In the genomic region with DNA sequence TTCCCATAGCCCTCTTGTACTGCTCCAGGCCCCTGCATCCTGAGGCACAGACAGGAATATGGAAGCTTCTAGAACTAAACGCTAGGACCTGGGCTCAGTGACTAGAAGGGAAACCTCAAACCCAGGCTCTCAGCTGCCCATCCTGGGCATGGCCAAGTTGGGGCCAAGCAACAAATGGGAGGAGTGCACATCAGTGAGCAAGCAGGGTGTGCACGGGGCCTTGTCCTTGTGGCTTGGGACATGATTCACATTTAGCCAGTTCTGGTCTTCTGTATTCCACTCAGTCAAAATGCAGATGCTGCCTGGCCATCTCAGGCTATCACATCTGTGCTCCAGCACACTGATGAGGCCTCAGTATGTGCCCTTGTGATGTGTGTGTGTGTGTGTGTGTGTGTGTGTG, we compare ENCODE assay signal across 15 mouse cellular contexts. TPM values are rescaled to one million over a fixed set of nuclear protein-coding genes. Genes with fewer than 3 reads are reported as not detected.
DNase-seq lines count a peak whose midpoint lies in the region; ATAC-seq and TF ChIP-seq lines count a peak whose summit lies in the region.
"Had no signal": no experiment of that assay in that cellular context is flagged by ENCODE, and none has a peak within 500 bp of the region (broad histone marks: within the 10 kb centered on the region; RNA-seq: fewer than 3 reads in every experiment).

No protein-coding gene starts in this region.

- H3K4me2 ChIP-seq in embryonic facial prominence, embryonic 12.5 days (replicated peaks) = no peak overlapping the region
- no peak overlapping the region for H3K4me2 ChIP-seq in lung, embryonic 14.5 days
- no peak overlapping the region for H3K4me2 ChIP-seq in intestine, embryonic 15.5 days (replicated peaks)
- no peak overlapping the region for H3K4me2 ChIP-seq in stomach, embryonic 15.5 days
- H3K4me2 ChIP-seq in midbrain, embryonic 16.5 days (ENCODE audit: low read length) = no peak overlapping the region
- H3K4me2 ChIP-seq: hindbrain, embryonic 15.5 days; kidney, embryonic 15.5 days; liver, embryonic 12.5 days; midbrain, embryonic 12.5 days had no signal

- H3K4me3 ChIP-seq in embryonic facial prominence, embryonic 12.5 days = no peak overlapping the region
- no peak overlapping the region for H3K4me3 ChIP-seq in embryonic facial prominence, embryonic 10.5 days
- H3K4me3 ChIP-seq in lung, embryonic 14.5 days (ENCODE audit: low read depth, low read length) = no peak overlapping the region
- no peak overlapping the region for H3K4me3 ChIP-seq in intestine, embryonic 15.5 days (replicated peaks)
- H3K4me3 ChIP-seq in stomach, embryonic 15.5 days (replicated peaks) = no peak overlapping the region
- no peak overlapping the region for H3K4me3 ChIP-seq in midbrain, embryonic 16.5 days (ENCODE audit: low read depth, low read length)
- H3K4me3 ChIP-seq: hindbrain, embryonic 15.5 days; kidney, embryonic 15.5 days; liver, embryonic 12.5 days; midbrain, embryonic 12.5 days had no signal

- no peak for DNase-seq in embryonic facial prominence, embryonic 10.5 days (ENCODE audit: low spot score)
- DNase-seq in lung, embryonic 14.5 days = no peak
- no peak for DNase-seq in lung, postnatal 14 days
- no peak for DNase-seq in frontal cortex, postnatal 10 days (ENCODE audit: low spot score in 2 of 2)
- DNase-seq: cerebellum, adult 11-12 months; lung, postnatal 4 days; right cerebral cortex, postnatal 4 days had no signal

- no peaks in the 10 kb centered on the region for H3K27me3 ChIP-seq in embryonic facial prominence, embryonic 12.5 days
- H3K27me3 ChIP-seq in embryonic facial prominence, embryonic 10.5 days (replicated peaks; ENCODE audit: low read depth, poor library complexity, severe bottlenecking) = no peaks in the 10 kb centered on the region
- H3K27me3 ChIP-seq in lung, embryonic 14.5 days (ENCODE audit: insufficient read depth, low read length) = no peaks in the 10 kb centered on the region
- H3K27me3 ChIP-seq in intestine, embryonic 15.5 days (replicated peaks) = no peaks in the 10 kb centered on the region
- no peaks in the 10 kb centered on the region for H3K27me3 ChIP-seq in stomach, embryonic 15.5 days (replicated peaks)
- no peaks in the 10 kb centered on the region for H3K27me3 ChIP-seq in midbrain, embryonic 16.5 days (ENCODE audit: control insufficient read depth, insufficient read depth, low read depth, low read length)
- H3K27me3 ChIP-seq: hindbrain, embryonic 15.5 days; kidney, embryonic 15.5 days; midbrain, embryonic 12.5 days had no signal

- peak overlapping the region; percentile 93 for H3K27ac ChIP-seq in embryonic facial prominence, embryonic 12.5 days
- no peak overlapping the region for H3K27ac ChIP-seq in embryonic facial prominence, embryonic 10.5 days (replicated peaks)
- peak overlapping the region; percentile 91 for H3K27ac ChIP-seq in lung, embryonic 14.5 days (ENCODE audit: low read depth)
- peak overlapping the region; percentile 86 for H3K27ac ChIP-seq in intestine, embryonic 15.5 days
- H3K27ac ChIP-seq in stomach, embryonic 15.5 days = peak overlapping the region; percentile 92
- H3K27ac ChIP-seq in midbrain, embryonic 16.5 days (ENCODE audit: low read length) = no peak overlapping the region
- H3K27ac ChIP-seq: hindbrain, embryonic 15.5 days; midbrain, embryonic 12.5 days had no signal

- 93% methylated on average over 2 of the region's 2 CpGs for WGBS in embryonic facial prominence, embryonic 12.5 days
- WGBS in embryonic facial prominence, embryonic 10.5 days = 89% methylated on average over 2 of the region's 2 CpGs
- WGBS in lung, embryonic 14.5 days = 88% methylated on average over 2 of the region's 2 CpGs
- WGBS in intestine, embryonic 15.5 days = 80% methylated on average over 2 of the region's 2 CpGs
- 92% methylated on average over 2 of the region's 2 CpGs for WGBS in stomach, embryonic 15.5 days
- WGBS in midbrain, embryonic 16.5 days = 94% methylated on average over 2 of the region's 2 CpGs

- H3K36me3 ChIP-seq in embryonic facial prominence, embryonic 12.5 days = peaks cover 36% of the 10 kb centered on the region
- peaks cover 23% of the 10 kb centered on the region for H3K36me3 ChIP-seq in embryonic facial prominence, embryonic 10.5 days (replicated peaks)
- peaks cover 31% of the 10 kb centered on the region; the same call in 1 of the 2 replicates for H3K36me3 ChIP-seq in lung, embryonic 14.5 days (ENCODE audit: insufficient read depth)
- H3K36me3 ChIP-seq in intestine, embryonic 15.5 days = peaks cover 3% of the 10 kb centered on the region; the same call in 1 of the 2 replicates
- H3K36me3 ChIP-seq in stomach, embryonic 15.5 days = 0 out of 2 replicates have a peak, but pooled peaks cover 5% of the 10 kb centered on the region
- no peaks in the 10 kb centered on the region for H3K36me3 ChIP-seq in midbrain, embryonic 16.5 days (ENCODE audit: control insufficient read depth, insufficient read depth, low read length)
- H3K36me3 ChIP-seq: hindbrain, embryonic 15.5 days; liver, embryonic 12.5 days; midbrain, embryonic 12.5 days had no signal

- peaks cover 49% of the 10 kb centered on the region for H3K4me1 ChIP-seq in embryonic facial prominence, embryonic 12.5 days
- peaks cover 38% of the 10 kb centered on the region for H3K4me1 ChIP-seq in embryonic facial prominence, embryonic 10.5 days
- H3K4me1 ChIP-seq in lung, embryonic 14.5 days (ENCODE audit: insufficient read depth) = peaks cover 46% of the 10 kb centered on the region
- peaks cover 59% of the 10 kb centered on the region for H3K4me1 ChIP-seq in intestine, embryonic 15.5 days (replicated peaks)
- H3K4me1 ChIP-seq in stomach, embryonic 15.5 days = peaks cover 60% of the 10 kb centered on the region
- peaks cover 14% of the 10 kb centered on the region for H3K4me1 ChIP-seq in midbrain, embryonic 16.5 days (ENCODE audit: control insufficient read depth, insufficient read depth, low read length)

- ATAC-seq in embryonic facial prominence, embryonic 12.5 days (ENCODE audit: insufficient number of reproducible peaks, insufficient read depth, low FRiP score, low TSS enrichment) = no peak
- ATAC-seq in lung, embryonic 14.5 days (ENCODE audit: insufficient read depth) = no peak
- no peak for ATAC-seq in intestine, embryonic 15.5 days
- ATAC-seq in stomach, embryonic 15.5 days (ENCODE audit: insufficient read depth, low FRiP score, low read depth) = no peak
- no peak for ATAC-seq in midbrain, embryonic 16.5 days
- ATAC-seq: liver, embryonic 12.5 days had no signal

- TF ChIP-seq CTCF in lung, embryonic 14.5 days (IDR thresholded peaks at IDR 0.05; ENCODE audit: low read depth) = no peak

- H3K9ac ChIP-seq in embryonic facial prominence, embryonic 12.5 days = no peak overlapping the region
- no peak overlapping the region for H3K9ac ChIP-seq in lung, embryonic 14.5 days
- H3K9ac ChIP-seq in intestine, embryonic 15.5 days = no peak overlapping the region
- H3K9ac ChIP-seq in stomach, embryonic 15.5 days = no peak overlapping the region
- no peak overlapping the region for H3K9ac ChIP-seq in midbrain, embryonic 16.5 days (ENCODE audit: low read depth, low read length)
- H3K9ac ChIP-seq: hindbrain, embryonic 15.5 days; kidney, embryonic 15.5 days; liver, embryonic 12.5 days; midbrain, embryonic 12.5 days had no signal

- H3K9me3 ChIP-seq in embryonic facial prominence, embryonic 12.5 days = no peaks in the 10 kb centered on the region
- no peaks in the 10 kb centered on the region for H3K9me3 ChIP-seq in embryonic facial prominence, embryonic 10.5 days
- H3K9me3 ChIP-seq in lung, embryonic 14.5 days (ENCODE audit: low read depth, low read length) = no peaks in the 10 kb centered on the region
- H3K9me3 ChIP-seq in intestine, embryonic 15.5 days = no peaks in the 10 kb centered on the region
- no peaks in the 10 kb centered on the region for H3K9me3 ChIP-seq in stomach, embryonic 15.5 days
- H3K9me3 ChIP-seq in midbrain, embryonic 16.5 days (replicated peaks; ENCODE audit: control insufficient read depth, low read length, poor library complexity, severe bottlenecking) = no peaks in the 10 kb centered on the region
- H3K9me3 ChIP-seq: hindbrain, embryonic 15.5 days; kidney, embryonic 15.5 days; liver, embryonic 12.5 days; midbrain, embryonic 12.5 days had no signal

RNA-seq across cellular contexts. Expression of gene Col5a1, which starts 49.2 kb away (rescaled TPM):
- polyA plus RNA-seq in embryonic facial prominence, embryonic 12.5 days (2016; fragmentation: Nextera tagmentation; extraction: Ambion mirVana) = 79.0 and 82.1 TPM in 2 replicates
- polyA plus RNA-seq in embryonic facial prominence, embryonic 10.5 days (2016; fragmentation: Nextera tagmentation; extraction: Ambion mirVana) = 16.5 and 19.3 TPM in 2 replicates
- polyA plus RNA-seq in lung, embryonic 14.5 days (2014; fragmentation: Nextera tagmentation; extraction: Ambion mirVana) = 81.7 and 83.2 TPM in 2 replicates
- polyA plus RNA-seq in intestine, embryonic 15.5 days (2015; fragmentation: Nextera tagmentation; extraction: Ambion mirVana) = 96.3 and 97.9 TPM in 2 replicates
- 130 and 136 TPM in 2 replicates for polyA plus RNA-seq in stomach, embryonic 15.5 days (2015; fragmentation: Nextera tagmentation; extraction: Ambion mirVana)
- 5.9 and 6.4 TPM in 2 replicates for polyA plus RNA-seq in midbrain, embryonic 16.5 days (2015; fragmentation: Nextera tagmentation; extraction: Ambion mirVana)

Comparison
In these comparisons a context has a peak if more than half of its experiments do, and no peak if none do; other contexts are left out.
1. H3K27ac ChIP-seq: peak in embryonic facial prominence, embryonic 12.5 days (single experiment), lung, embryonic 14.5 days (single experiment), intestine, embryonic 15.5 days (single experiment) and stomach, embryonic 15.5 days (single experiment); none in embryonic facial prominence, embryonic 10.5 days (single experiment) and midbrain, embryonic 16.5 days (single experiment).